Mouse (Mus musculus) kidney, embryonic 15.5 days (tissue): Measurements from ENCODE around the gene Kazald1. TPM values are rescaled to one million over a fixed set of nuclear protein-coding genes. Genes with fewer than 3 reads are reported as not detected.
A peak's percentile ranks its signal among the peaks of the same experiment; 100 is the strongest.

Source experiments
- ATAC-seq: fragments of 200-750 bp; cut with Nextera tagmentation; replicated peaks from 2 replicates; pipeline ENCODE4 v1.8.0; 2017; ENCODE audit warnings: moderate TSS enrichment; ENCODE audit not compliant: low FRiP score
- H3K27ac ChIP-seq: fragments of 300-500 bp; sonication (generic); 2 replicates; pipeline ENCODE4 v1.5.1; 2015; ENCODE audit warnings: mild to moderate bottlenecking, inconsistent platforms
- H3K27me3 ChIP-seq: fragments of 300-500 bp; sonication (generic); 2 replicates; pipeline ENCODE4 v1.6.1; 2015; ENCODE audit warnings: inconsistent platforms
- H3K36me3 ChIP-seq: fragments of 300-500 bp; sonication (generic); 2 replicates; pipeline ENCODE4 v1.6.1; 2015; ENCODE audit warnings: inconsistent platforms
- H3K4me1 ChIP-seq: fragments of 300-500 bp; sonication (generic); 2 replicates; pipeline ENCODE4 v1.6.1; 2015; ENCODE audit warnings: inconsistent platforms
- H3K4me2 ChIP-seq: fragments of 300-500 bp; sonication (generic); 2 replicates; pipeline ENCODE4 v1.6.1; 2015; ENCODE audit warnings: moderate library complexity, mild to moderate bottlenecking, inconsistent platforms
- H3K4me3 ChIP-seq: fragments of 300-500 bp; sonication (generic); replicated peaks from 2 replicates; pipeline ENCODE4 v1.5.1; 2015; ENCODE audit warnings: mild to moderate bottlenecking, inconsistent platforms
- H3K9ac ChIP-seq: fragments of 300-500 bp; sonication (generic); 2 replicates; pipeline ENCODE4 v1.6.1; 2015; ENCODE audit warnings: mild to moderate bottlenecking, inconsistent platforms
- H3K9me3 ChIP-seq: fragments of 300-500 bp; sonication (generic); replicated peaks from 2 replicates; pipeline ENCODE4 v1.6.1; 2016; ENCODE audit warnings: inconsistent platforms
- WGBS: fragments of 180-500 bp; shearing (Covaris S2); methylation state at CpG from one replicate; pipeline ENCODE4 v1.1.7; 2015; ENCODE audit warnings: mixed read lengths; 5-methylcytosine and 5-hydroxymethylcytosine counted together
- polyA plus RNA-seq: library from polyadenylated mRNA; unstranded; fragments of >200 nt; fragmentation: Nextera tagmentation; extraction: Ambion mirVana; gene quantifications from 2 replicates; pipeline ENCODE4 v1.2.1, GENCODE M21; 2015

Kazald1 gene
- polyA plus RNA-seq, 1 experiment from 2014 or later = 13.3 TPM

DNA sequence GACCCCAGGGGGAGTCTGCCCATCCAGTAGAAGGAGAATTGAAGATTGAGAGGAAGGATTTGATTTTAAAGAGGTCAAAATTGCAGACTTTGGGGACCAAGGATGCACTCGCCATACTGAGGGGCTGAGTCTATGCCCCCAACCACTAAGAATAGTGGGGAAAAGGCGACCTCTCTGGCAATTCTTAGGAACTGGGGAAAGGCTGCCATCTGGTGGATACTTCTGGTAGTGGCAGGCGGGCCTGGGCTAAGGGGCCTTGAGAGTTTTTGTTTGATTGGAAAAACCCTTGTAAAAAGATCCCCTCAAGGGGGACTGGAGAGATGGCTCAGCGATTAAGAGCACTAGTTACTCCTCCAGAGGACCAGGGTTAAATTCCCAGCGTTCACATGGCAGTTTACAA is 6.2 kb downstream of the Kazald1 start:
- ATAC-seq = no peak
- Histone ChIP-seq H3K4me3 (peak overlapping the region; percentile 31), H3K4me1 (peaks cover 52% of the 10 kb centered on the region), H3K27ac (no peak overlapping the region), H3K9me3 (no peaks in the 10 kb centered on the region), H3K4me2 (peak overlapping the region; percentile 60), H3K9ac (no peak overlapping the region), H3K27me3 (peaks cover 100% of the 10 kb centered on the region), H3K36me3 (no peaks in the 10 kb centered on the region)
- WGBS = 0% methylated on average over 5 of the region's 5 CpGs

DNA sequence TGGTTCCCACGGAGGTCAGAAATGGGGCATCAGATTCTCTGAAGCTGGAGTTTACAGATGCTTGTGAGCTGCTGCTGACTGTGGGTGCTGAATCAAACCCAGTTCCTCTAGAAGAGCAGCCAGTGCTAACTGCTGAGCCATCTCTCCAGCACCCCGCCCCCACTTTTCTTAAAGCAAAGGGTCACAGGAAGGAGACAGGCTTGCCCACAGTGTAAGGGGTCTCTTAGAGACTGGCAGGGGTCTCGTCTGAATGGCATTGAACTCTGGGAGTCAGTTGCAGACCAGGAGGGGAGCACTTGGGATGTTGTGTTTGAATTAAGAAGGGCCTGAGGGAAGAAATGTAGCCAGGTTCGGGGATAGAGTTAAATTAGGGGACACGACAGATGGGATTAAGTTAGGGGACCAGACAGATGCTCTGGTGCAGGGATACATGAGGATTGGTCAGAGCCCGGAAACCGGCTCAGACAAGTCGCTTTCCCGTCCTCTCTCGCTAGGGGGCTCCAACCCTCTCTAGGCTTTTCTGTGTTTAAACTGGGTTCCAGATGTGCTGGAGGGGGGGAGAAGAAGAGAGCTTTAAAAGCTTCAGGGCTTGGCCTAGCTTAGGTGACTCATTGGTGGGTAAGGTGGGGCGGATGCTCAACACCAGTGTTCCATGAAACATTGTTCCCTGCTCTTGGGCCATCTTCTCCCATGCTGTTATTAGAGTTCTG is 7.0 kb downstream of the Kazald1 start:
- Histone ChIP-seq H3K9ac (no peak overlapping the region), H3K9me3 (no peaks in the 10 kb centered on the region), H3K36me3 (no peaks in the 10 kb centered on the region), H3K27me3 (peaks cover 100% of the 10 kb centered on the region), H3K4me1 (peaks cover 45% of the 10 kb centered on the region), H3K27ac (no peak overlapping the region), H3K4me3 (no peak overlapping the region), H3K4me2 (no peak overlapping the region)
- no peak for ATAC-seq
- 15% methylated on average over 11 of the region's 11 CpGs for WGBS

DNA sequence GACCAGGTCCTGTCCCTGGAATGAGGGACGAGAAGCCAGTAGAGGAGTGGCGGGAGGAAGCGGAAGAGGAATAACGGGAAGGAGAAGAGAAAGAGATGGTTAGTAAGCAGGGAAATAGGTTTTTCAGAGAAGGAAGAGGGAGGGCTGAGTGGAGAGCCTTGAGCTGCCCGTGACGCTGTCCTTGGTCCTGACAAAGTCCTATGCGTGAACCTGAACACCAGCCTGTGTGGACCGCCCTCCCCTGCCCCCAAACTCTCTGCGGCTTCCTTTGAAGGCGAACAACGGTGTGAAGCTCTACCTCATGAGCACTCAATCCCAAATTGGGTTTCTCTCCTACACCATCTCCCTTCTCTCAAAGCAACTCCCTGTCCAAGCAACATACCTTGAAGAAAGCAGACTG is 22.8 kb downstream of the Kazald1 start:
- H3K36me3 ChIP-seq = no peaks in the 10 kb centered on the region
- no peak overlapping the region for H3K27ac ChIP-seq
- no peaks in the 10 kb centered on the region for H3K9me3 ChIP-seq
- no peak overlapping the region for H3K9ac ChIP-seq
- peaks cover 44% of the 10 kb centered on the region for H3K27me3 ChIP-seq
- H3K4me1 ChIP-seq = no peaks in the 10 kb centered on the region
- H3K4me3 ChIP-seq = no peak overlapping the region
- H3K4me2 ChIP-seq = no peak overlapping the region
- ATAC-seq = no peak
- 18% methylated on average over 11 of the region's 11 CpGs for WGBS

DNA sequence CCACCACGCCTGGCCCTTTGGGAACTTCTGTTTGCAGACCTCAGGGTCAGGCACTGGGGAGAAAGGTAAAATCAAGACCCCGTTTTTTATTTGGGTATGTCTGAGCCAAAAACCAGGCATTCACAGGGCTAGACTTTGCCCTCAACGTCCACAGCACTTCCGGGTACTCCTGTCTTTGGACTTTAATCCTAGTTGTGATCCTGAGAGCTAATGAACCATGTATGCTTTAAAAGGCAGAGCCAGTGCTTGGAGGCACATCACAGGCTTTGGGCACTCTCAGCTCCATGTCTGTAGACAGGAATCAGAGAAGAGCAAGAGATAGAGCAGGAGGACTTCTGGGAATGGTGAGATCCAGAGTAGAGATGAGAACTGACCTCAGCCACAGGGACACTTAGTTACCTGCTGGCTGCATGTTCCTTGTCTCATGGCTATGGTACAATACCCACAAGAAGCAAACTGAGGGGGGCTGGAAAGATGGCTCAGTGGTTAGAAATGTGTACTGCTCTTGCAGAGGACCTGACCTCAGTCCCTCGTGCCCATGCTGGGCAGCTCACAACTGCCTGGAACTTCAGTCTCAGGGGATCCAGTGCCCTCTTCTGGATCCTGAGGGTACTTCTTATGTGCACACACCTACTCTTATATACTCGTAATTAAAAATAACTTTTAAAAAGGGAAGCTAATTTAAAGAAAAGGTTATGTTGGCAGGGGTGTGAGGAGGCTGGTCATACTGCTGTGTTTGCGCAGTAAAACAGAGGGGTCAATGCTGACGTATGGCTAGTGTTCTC is 25.6 kb downstream of the Kazald1 start:
- Histone ChIP-seq H3K9ac (no peak overlapping the region), H3K36me3 (no peaks in the 10 kb centered on the region), H3K4me3 (no peak overlapping the region), H3K9me3 (no peaks in the 10 kb centered on the region), H3K27ac (no peak overlapping the region), H3K27me3 (peaks cover 72% of the 10 kb centered on the region), H3K4me1 (peaks cover 6% of the 10 kb centered on the region; the same call in 1 of the 2 replicates), H3K4me2 (no peak overlapping the region)
- ATAC-seq = no peak
- 71% methylated on average over 8 of the region's 8 CpGs for WGBS

DNA sequence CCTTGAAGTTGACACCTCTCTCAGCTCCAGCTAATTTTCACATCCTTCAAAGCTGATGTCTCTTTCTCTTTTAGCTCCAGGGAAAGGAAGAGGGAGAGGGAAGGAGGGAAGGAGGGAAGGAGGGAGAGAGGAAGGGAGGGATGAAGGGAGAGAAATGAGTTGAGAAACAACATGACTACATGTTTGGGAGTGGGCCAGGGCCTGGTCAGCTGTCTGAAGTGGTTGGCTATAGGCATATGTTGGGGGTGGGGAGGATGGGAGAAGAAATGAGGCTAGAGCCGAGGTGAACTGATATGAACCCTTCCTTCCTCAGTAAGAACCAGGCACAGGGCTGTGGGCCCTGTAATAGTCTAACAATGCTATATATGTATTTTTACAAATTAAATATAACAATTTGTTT is 30.6 kb downstream of the Kazald1 start:
- Histone ChIP-seq H3K4me1 (peaks cover 6% of the 10 kb centered on the region; the same call in 1 of the 2 replicates), H3K4me3 (no peak overlapping the region), H3K9ac (no peak overlapping the region), H3K36me3 (no peaks in the 10 kb centered on the region), H3K9me3 (no peaks in the 10 kb centered on the region), H3K27me3 (peaks cover 96% of the 10 kb centered on the region), H3K27ac (no peak overlapping the region), H3K4me2 (no peak overlapping the region)
- ATAC-seq = no peak
- 23% methylated on average over 1 of the region's 1 CpGs for WGBS

DNA sequence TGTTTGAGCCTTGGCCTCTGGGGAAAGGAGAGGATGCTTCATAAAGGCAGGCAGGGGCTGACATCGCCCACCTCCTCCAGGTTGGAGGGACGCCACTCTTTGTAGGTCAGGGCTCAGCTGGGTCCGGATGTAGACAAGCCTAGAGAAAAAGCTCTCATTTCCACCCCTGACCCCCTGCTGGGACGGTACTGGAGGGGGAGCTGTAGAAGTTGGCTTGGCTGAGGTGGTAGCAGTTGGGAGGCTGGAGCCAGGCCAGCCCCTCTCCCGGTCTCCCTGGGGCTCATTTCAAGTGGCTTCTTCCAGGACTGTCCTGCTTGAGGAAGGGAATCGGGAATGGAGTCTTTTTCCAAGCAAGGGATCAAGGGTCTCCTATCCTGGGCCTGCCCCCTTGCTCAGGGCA is 31.6 kb downstream of the Kazald1 start:
- no peaks in the 10 kb centered on the region for H3K36me3 ChIP-seq
- H3K9ac ChIP-seq = no peak overlapping the region
- H3K9me3 ChIP-seq = no peaks in the 10 kb centered on the region
- H3K4me2 ChIP-seq = no peak overlapping the region
- no peak for ATAC-seq
- H3K27me3 ChIP-seq = peaks cover 95% of the 10 kb centered on the region
- 40% methylated on average over 6 of the region's 6 CpGs for WGBS
- peaks cover 6% of the 10 kb centered on the region; the same call in 1 of the 2 replicates for H3K4me1 ChIP-seq
- H3K4me3 ChIP-seq = no peak overlapping the region
- H3K27ac ChIP-seq = no peak overlapping the region

DNA sequence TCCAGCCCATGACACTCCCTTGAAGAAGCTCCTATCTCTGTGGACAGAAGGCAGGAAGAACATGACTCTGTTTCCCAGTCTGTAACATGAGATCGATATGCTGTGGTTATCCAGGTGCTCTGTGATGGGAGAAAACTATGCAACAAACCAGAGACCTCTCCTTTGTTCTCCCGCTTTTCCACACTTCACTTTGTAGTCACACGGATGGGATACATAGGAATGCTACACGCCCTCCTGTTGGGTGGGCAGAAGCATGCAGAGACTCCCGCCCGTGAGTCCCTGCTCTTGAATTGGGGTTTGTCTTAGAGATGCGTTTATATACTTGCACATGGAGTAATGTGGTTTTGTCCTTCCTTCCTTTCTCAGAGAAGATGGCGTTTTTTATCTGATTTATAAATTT is 35.6 kb downstream of the Kazald1 start:
- no peak overlapping the region for H3K9ac ChIP-seq
- H3K9me3 ChIP-seq = no peaks in the 10 kb centered on the region
- ATAC-seq = no peak
- H3K36me3 ChIP-seq = no peaks in the 10 kb centered on the region
- peaks cover 22% of the 10 kb centered on the region for H3K4me1 ChIP-seq
- H3K27me3 ChIP-seq = peaks cover 73% of the 10 kb centered on the region
- H3K4me2 ChIP-seq = no peak overlapping the region
- no peak overlapping the region for H3K4me3 ChIP-seq
- H3K27ac ChIP-seq = no peak overlapping the region
- WGBS = 71% methylated on average over 8 of the region's 8 CpGs

DNA sequence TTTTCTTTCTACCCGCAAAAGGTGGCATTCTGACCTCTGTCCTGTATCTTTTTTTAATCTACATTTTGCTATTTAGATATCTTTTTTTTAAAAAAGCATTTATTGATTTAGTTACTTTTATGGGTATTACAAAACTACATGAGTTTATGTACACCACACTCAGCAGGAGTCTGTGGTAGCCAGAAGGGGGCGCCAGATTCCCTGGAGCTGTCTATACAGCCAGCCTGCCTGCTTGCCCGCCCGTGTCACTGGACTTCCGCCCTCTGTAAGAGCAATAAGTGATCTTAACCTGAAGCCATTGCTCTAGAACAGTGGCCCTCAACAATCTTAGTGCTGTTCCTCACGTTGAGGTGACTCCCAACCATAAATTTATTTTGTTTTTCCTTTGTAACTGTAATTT is 37.4 kb downstream of the Kazald1 start:
- H3K9me3 ChIP-seq = no peaks in the 10 kb centered on the region
- H3K4me2 ChIP-seq = no peak overlapping the region
- peaks cover 76% of the 10 kb centered on the region for H3K27me3 ChIP-seq
- H3K4me3 ChIP-seq = no peak overlapping the region
- no peaks in the 10 kb centered on the region for H3K36me3 ChIP-seq
- H3K4me1 ChIP-seq = peaks cover 22% of the 10 kb centered on the region
- WGBS = 75% methylated on average over 6 of the region's 6 CpGs
- no peak overlapping the region for H3K9ac ChIP-seq
- ATAC-seq = no peak
- no peak overlapping the region for H3K27ac ChIP-seq

DNA sequence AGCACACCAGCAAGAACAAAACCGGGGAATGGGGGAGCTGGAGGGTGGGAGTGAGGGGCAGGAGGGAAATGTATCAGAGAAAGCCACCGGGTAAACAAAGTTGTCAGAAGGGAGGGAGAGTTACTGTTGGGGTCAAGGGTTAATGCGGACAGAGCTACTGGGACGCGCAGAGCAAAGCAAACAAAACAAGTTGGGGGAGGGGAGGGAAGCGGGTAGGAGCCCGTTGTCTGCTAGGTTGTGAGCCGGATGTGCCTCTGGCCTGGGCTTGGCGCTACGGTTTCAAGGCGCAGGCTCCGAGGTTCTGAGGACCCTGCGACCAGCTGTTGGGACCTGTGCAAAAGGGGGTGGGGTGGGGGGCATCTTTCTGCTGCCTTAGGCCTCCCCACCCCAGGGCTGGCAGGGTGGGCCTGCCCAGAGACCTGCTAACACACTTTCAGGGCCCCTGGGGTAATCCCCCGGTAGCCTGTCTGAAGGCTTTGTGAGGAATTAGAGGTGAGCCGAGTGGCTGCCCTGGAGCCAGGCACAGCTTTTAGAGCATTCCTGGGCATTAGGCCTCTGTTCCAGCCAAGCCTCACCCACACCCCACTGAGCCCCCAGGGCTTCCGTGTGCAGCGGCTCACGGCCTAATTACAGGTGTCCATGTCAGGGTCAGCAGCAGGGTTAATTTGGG is 38.9 kb downstream of the Kazald1 start:
- H3K4me2 ChIP-seq = peak overlapping the region; percentile 41

DNA sequence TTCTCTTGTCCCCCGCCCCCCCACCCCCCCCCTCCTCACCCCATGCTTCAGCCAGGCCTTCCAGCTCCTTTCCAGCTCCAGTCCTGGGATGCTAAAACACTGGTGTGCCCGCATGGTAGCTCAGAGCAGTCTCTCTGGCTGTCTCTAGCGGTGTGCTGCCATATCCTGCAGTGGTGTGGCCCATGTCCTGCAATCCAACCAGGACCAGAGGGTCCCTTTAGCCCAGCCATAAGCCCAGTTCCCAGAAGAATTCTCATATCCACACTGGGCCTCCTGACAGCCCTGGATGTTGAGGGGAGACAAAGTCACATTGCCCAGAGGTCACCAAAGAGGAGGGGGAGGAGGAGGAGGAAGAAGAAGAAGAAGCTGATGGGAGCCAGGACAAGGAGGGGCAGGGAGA is 39.7 kb downstream of the Kazald1 start:
- H3K9ac ChIP-seq = no peak overlapping the region
- H3K4me1 ChIP-seq = peaks cover 22% of the 10 kb centered on the region
- peaks cover 74% of the 10 kb centered on the region for H3K27me3 ChIP-seq
- H3K4me3 ChIP-seq = no peak overlapping the region
- no peak overlapping the region for H3K4me2 ChIP-seq
- H3K27ac ChIP-seq = no peak overlapping the region
- ATAC-seq = no peak
- H3K9me3 ChIP-seq = no peaks in the 10 kb centered on the region
- H3K36me3 ChIP-seq = no peaks in the 10 kb centered on the region
- WGBS = 33% methylated on average over 3 of the region's 3 CpGs

More for the DNA sequence above, 38.9 kb downstream of the Kazald1 start:
- peak; percentile 79 for ATAC-seq
- no peaks in the 10 kb centered on the region for H3K36me3 ChIP-seq
- H3K27ac ChIP-seq = no peak overlapping the region
- 3% methylated on average over 18 of the region's 18 CpGs for WGBS
- peaks cover 76% of the 10 kb centered on the region for H3K27me3 ChIP-seq
- peaks cover 22% of the 10 kb centered on the region for H3K4me1 ChIP-seq
- no peak overlapping the region for H3K9ac ChIP-seq
- H3K4me3 ChIP-seq = no peak overlapping the region
- H3K9me3 ChIP-seq = no peaks in the 10 kb centered on the region

DNA sequence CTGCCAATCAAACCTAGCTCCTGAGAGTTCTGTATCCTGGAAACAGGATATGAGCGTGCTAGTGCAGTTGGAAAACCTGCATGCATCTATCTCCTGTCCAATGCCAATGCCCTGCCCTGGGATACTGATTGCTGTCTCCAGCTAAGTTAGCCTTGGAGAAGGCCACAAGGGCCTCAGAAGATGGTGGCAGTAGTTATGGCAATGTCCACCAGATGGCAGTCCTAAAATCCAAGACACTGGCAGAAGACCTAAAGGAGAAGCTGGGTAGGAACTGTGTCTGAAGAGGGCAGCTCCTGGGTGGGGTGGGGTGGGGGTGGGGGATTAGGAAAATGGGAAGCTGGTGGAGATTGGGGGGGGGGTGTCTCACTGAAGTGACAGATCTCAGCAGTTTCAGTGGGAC is 41.8 kb downstream of the Kazald1 start:
- Histone ChIP-seq H3K9me3 (no peaks in the 10 kb centered on the region), H3K4me1 (peaks cover 22% of the 10 kb centered on the region), H3K27me3 (peaks cover 75% of the 10 kb centered on the region), H3K9ac (no peak overlapping the region), H3K36me3 (no peaks in the 10 kb centered on the region), H3K4me2 (no peak overlapping the region), H3K4me3 (no peak overlapping the region), H3K27ac (no peak overlapping the region)
- ATAC-seq = no peak
- WGBS = 52% methylated on average over 1 of the region's 1 CpGs
